Comparison of ENCODE assay signal across 21 mouse cellular contexts in genomic region chr3:124755693-124756435, GRCm38 (mm10).
"Had no signal": no experiment of that assay in that cellular context is flagged by ENCODE, and none has a peak within 500 bp of the region (broad histone marks: within the 10 kb centered on the region; RNA-seq: fewer than 3 reads in every experiment).

No protein-coding gene starts in this region.

- H3K9me3 ChIP-seq: lung, embryonic 15.5 days; megakaryocyte, embryonic 14.5 days; midbrain, embryonic 13.5 days; midbrain, embryonic 15.5 days; neural tube, embryonic 13.5 days; neural tube, embryonic 15.5 days had no signal

- DNase-seq: lung, adult 2 months; lung, postnatal 14 days; lung, postnatal 36 days; retina, postnatal 1 day; right cerebral cortex, adult 18-20 months; right cerebral cortex, postnatal 25 days; right cerebral cortex, postnatal 4 days; spleen, adult 18-20 months; thymus, adult 18-20 months; thymus, postnatal 14 days; thymus, postnatal 36 days had no signal

- H3K9ac ChIP-seq: lung, embryonic 15.5 days; midbrain, embryonic 13.5 days; midbrain, embryonic 15.5 days; neural tube, embryonic 13.5 days; neural tube, embryonic 15.5 days had no signal

- H3K36me3 ChIP-seq: lung, embryonic 15.5 days; midbrain, embryonic 13.5 days; midbrain, embryonic 15.5 days; neural tube, embryonic 13.5 days; neural tube, embryonic 15.5 days had no signal

- H3K27ac ChIP-seq: lung, embryonic 15.5 days; macrophage; midbrain, embryonic 13.5 days; midbrain, embryonic 15.5 days; neural tube, embryonic 13.5 days; neural tube, embryonic 15.5 days had no signal

- H3K4me3 ChIP-seq: lung, embryonic 15.5 days; megakaryocyte, embryonic 14.5 days; midbrain, embryonic 13.5 days; midbrain, embryonic 15.5 days; myocyte; neural tube, embryonic 13.5 days; neural tube, embryonic 15.5 days had no signal

- ATAC-seq: lung, postnatal 0 days; midbrain, embryonic 13.5 days; midbrain, embryonic 15.5 days had no signal

- H3K4me1 ChIP-seq: lung, embryonic 15.5 days; megakaryocyte, embryonic 14.5 days; midbrain, embryonic 13.5 days; midbrain, embryonic 15.5 days; neural tube, embryonic 13.5 days; neural tube, embryonic 15.5 days had no signal

- H3K4me2 ChIP-seq: lung, embryonic 15.5 days; midbrain, embryonic 11.5 days; midbrain, embryonic 13.5 days; midbrain, embryonic 15.5 days; neural tube, embryonic 13.5 days; neural tube, embryonic 15.5 days had no signal

- H3K27me3 ChIP-seq: lung, embryonic 15.5 days; megakaryocyte, embryonic 14.5 days; midbrain, embryonic 13.5 days; midbrain, embryonic 15.5 days; neural tube, embryonic 13.5 days; neural tube, embryonic 15.5 days had no signal
